Mouse (Mus musculus) testis, postnatal 14 days (tissue): Measurements from ENCODE around the gene Cnbp.

Experiments used
- DNase-seq: peaks from one replicate; pipeline ENCODE4 v3.0.0; 2021; ENCODE audit warnings: low spot score

The Cnbp gene

GRCm38 (mm10) chr6:87850155-87850899 is 579 bp downstream of the Cnbp start:
- peak; percentile 83 for DNase-seq

GRCm38 (mm10) chr6:87849780-87850154 is 1.1 kb downstream of the Cnbp start:
- DNase-seq, result no peak

DNA sequence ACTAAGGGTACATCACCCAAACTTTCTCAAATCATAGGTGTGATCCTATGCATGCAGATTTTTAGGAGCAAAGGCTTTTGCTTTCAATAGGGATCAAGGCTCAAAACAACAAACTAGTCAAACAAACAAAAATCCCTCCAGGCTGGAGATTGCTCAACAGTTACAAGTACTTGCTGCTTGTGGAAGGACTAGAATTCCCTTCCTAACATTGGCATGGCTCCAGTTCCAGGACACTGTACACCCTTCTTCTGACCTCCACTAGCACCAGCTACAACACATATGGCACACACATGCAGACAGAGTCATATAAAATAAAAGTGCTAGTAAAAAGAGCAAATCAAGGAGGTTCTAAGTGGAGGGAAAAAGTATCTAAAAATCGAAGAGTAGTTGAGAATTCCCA is 4.1 kb downstream of the Cnbp start:
- DNase-seq, result no peak

DNA sequence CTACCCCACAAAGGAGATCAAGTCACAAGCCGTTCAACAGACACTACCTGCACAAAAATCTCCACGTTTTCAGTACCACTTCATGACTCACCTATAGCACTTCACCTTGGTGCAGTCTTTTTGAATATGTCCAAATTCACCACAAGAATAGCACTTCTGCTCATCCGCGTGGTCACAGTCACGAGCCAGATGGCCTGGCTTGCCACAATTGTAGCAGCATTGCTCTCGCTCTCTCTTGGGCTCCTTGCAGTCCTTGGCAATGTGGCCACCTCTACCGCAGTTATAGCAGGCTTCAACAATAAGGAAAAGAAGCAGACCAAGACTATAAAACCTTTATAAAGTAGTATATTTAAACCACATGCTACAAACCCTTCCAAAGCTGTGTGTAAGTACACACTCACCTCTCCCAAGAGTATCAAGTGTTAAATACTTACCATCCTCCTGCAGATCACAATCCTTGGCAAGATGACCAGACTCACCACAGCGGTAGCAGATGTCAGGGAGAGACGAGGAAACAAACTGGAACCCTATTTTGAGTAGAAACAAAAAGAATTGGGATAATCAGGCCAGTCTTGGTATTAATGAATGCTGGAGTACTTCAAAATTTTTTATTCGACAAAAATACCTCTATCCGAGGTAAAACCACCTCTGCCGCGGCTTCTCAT is 5.7 kb downstream of the Cnbp start:
- no peak for DNase-seq

DNA sequence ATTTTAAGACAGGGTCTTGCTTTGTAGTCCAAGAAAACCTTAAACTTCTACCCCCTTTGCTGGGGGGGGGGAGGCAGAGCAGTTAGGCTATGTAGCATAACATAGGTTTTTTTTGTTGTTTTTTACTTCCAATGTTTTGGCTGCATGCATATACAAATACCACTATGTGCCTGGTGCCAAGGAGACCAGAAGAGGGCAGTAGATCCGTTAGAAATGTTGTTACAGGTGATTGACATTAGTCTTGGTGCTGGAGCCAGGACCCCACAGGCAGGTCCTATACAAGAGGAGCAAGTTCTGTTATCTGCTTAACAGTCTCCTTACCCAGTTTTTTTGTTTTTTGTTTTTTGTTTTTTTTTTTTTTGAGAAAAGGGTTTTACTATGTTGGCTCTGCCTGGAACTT is 8.7 kb downstream of the Cnbp start:
- no peak for DNase-seq

DNA sequence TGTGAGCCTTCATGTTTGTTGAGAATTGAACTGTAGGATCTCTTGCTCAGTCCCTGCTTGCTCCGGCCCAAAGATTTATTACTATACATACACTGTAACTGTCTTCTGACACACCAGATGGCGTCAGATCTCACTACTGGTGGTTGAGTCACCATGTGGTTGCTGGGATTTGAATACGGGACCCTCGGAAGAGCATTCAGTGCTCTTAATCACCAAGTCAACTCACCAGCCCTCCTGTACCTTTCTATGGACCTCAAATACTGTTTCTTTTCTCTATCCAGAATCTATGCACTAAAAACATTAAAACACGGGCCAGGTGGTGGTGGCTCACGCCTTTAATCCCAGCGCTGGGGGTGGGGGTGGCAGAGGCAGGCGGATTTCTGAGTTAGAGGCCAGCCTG is 9.3 kb downstream of the Cnbp start:
- no peak for DNase-seq

DNA sequence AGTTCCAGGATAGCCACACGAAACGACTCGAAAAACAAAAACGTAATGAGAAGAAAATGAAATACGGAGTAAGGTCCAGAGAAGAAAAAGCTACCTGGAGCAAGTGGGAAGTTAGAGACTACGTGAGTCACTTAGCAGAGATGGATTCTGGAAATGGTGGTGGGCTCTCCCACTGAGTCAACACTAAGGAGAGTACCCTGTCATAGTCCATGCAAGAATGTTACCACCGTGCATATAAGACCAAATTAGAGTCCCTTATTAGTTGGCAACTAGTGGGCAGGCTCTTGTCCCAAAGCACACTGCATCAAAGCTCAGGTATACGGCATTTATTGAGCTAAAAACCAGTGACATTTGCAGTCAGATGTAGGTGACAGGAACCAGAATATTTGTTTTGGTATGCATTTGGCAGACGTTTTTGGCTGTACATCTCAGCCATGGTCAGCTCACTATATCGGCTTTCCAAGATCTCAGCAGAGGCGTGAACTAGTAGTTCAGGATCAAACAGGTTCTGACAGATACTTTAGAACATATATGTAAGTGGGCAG is 11.0 kb downstream of the Cnbp start:
- no peak for DNase-seq

DNA sequence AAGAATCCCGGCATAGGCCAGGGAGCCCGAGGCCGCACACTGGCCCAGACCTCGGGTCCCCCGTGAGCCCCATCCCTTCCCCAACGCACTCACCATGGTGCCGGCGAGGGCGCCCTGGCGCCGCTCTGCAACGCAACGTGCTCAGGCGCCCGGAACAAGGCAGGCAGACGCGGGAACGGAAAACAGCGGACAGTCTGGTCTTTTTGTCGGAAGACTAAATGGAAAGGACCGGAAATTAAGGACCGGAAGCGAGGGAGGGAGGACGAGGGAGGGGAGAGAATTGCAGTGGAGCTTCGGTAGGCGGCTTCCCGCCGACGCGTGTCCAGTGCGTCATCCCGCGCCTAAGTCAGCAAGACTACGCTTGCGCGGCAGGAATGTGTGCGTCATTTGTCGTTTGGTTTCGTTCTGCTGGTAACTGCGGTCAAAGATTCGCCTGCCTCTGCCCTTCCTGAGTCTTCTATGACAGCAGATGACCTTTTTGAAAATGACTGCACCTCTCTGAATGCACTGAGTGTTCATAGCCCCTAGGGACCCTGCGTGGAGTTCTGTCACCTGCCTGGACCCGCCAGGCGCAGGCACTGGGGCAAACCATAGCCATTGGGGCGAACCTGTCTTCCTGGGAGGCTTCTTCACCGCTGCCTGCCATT is 12.2 kb downstream of the Cnbp start, which contains the start of gene Isy1:
TSS of gene Isy1 (minus strand) at position 248 of the 647 bp plus-strand sequence.
- peak; percentile 93 for DNase-seq

GRCm38 (mm10) chr6:87835695-87836094 is 15.2 kb downstream of the Cnbp start, which contains the start of gene Gm45140:
Gene Gm45140, minus strand, starts transcription at chr6:87835795.
- DNase-seq, result no peak

- no peak for DNase-seq
Measured at GRCm38 (mm10) chr6:87820366-87820765, 30.5 kb downstream of the Cnbp start.

DNA sequence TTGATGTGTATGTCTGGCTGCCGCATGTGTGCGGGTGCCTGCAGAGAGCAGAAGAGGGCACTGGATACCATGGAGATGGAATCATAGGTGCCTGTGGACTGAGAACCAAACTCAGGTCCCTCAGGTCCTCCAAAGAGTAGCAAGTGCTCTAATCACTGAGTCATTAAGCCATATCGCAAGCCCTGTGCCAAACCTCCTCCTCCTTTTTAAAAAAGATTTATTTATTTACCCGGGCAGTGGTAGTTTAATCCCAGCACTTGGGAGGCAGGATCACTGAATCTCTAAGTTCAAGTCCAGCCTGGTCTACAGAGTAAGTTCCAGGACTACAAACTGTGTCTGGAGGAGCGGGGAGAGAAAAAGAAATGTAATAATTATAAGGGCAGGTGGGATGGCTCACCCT is 36.4 kb downstream of the Cnbp start:
- no peak for DNase-seq

- DNase-seq, result no peak
Measured at GRCm38 (mm10) chr6:87812656-87813055, 38.2 kb downstream of the Cnbp start.

- DNase-seq, result peak; percentile 92
Measured at GRCm38 (mm10) chr6:87811675-87812338, 39.1 kb downstream of the Cnbp start, which contains the start of gene Rab43. Gene Rab43, minus strand, starts transcription at chr6:87812164.

- peak; percentile 71 for DNase-seq
Measured at GRCm38 (mm10) chr6:87810713-87811669, 39.9 kb downstream of the Cnbp start.

DNA sequence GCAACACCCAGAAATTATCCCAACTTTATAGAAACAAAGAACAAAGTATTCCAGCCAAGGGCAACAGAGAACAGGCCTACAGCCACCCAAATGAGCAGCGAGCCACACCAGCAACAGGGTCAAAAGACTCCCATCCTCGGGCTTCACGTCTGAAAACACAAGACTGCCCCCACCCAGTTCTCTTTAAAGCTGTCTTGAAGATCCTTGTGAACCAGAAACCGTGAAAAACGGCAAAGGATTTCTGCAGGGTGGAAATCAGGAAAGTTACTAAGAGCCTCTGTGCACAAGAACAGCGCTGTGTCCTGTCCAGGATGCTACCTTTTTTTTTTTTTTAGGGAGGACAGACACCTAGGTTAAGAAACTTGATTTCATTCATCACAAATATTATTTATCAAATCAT is 40.6 kb downstream of the Cnbp start:
- DNase-seq, result no peak

DNA sequence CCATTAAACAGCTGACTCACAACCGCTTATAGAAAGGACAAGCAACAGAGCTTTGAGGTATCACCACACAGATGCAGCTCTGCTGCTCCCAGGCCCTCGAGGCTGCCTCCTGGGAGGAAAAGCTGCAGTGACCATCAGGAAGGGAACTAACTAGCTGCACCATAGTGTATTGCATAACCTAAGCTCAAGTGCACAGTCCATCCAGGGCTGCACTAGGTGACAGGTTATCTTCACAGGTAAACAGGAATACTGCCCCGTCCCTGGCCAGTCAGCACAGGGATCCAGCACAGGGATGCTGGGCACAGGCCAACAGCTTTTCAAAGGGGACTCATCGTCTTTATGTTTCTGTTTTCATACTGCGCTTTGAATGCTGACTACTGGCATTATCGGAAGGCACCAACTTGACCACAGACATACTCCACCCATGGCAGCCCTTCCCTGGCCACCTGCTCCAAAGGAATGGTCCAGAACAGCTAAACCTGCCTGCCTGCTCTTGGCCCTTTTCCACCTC is 41.2 kb downstream of the Cnbp start:
- DNase-seq, result no peak

GRCm38 (mm10) chr6:87809144-87809543 is 41.8 kb downstream of the Cnbp start:
- no peak for DNase-seq

- no peak for DNase-seq
Measured at GRCm38 (mm10) chr6:87808521-87808920, 42.4 kb downstream of the Cnbp start.

DNA sequence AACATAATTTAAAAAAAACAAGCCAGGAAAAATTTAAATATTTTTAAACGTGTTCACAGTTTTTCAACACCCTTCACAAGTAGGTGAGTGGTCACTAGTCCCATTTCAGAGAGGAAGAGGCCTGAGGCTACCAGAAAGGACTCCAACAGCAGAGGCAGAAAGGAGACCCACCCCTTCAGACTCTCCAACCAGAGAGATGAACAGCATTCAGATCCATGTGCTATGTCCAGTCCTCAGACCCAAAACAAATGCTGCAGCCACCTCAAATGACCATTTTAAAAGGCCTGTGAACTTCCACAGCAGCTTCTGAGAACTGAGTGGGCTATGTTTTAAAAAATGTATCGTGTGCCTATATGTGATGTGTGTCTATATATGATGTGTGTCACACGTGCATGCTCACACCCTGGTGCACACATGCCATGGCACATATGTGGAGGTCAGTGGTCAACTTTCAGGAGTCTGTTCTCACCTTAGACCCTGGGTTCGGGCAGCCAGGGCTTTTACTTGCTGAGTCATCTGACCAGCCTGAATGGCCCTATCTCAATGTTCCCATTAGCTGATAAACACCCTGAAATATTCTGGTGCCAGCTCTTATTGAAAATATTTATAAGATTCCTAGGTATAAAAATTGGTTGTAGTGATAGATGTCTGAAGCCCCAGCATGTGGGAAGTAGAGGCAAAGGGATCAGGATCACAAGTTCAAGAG is 43.0 kb downstream of the Cnbp start:
- no peak for DNase-seq

DNA sequence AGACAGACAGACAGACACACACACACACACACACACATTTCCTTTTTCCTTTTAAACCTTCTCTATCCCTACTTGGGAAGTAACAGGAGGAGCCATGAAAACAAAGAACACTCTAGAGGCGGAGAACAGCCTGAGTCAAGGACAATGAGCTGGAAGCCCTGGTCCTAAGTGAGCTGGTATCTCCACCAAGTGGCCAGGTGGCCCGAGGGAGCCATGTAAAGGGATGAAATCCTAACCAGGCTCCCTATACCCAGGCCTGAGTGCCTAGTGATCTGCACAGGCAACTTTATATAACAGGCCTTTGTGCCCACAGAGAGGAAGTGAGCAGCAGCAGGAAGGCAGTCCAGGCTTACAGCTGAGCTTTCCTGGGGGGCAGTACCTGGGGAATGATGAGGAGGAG is 44.0 kb downstream of the Cnbp start:
- DNase-seq, result no peak
